Mouse (Mus musculus) cerebellum, postnatal 10 days (tissue): Measurements from ENCODE around the gene Gm15517.
"Not testable (repeated sequence)": the region's sequence is repeated elsewhere in the genome, so short reads cannot be mapped to it uniquely, and the experiment has no call there.

Experiments used
- DNase-seq, 2 experiments: peaks; one replicate each; pipeline ENCODE4 v3.0.0; 2021; ENCODE audit warnings: mixed read lengths in 2 of 2

Gene Gm15517

GRCm38 (mm10) chr7:44261147-44261546 lies at the start of gene Gm15517:
Gene Gm15517 (plus strand): TSS chr7:44261447.
- DNase-seq: no peak

GRCm38 (mm10) chr7:44215645-44216044 lies 45.6 kb upstream of the Gm15517 start, which contains the start of gene Klk1b5:
Gene Klk1b5 (plus strand): TSS chr7:44215945.
- DNase-seq: no peak

GRCm38 (mm10) chr7:44221601-44222000 lies 39.6 kb upstream of the Gm15517 start:
- DNase-seq: not testable (repeated sequence)

GRCm38 (mm10) chr7:44222335-44222734 lies 38.9 kb upstream of the Gm15517 start:
- not testable (repeated sequence) for DNase-seq

GRCm38 (mm10) chr7:44225076-44225475 lies 36.2 kb upstream of the Gm15517 start, which contains the start of gene Klk1:
Gene Klk1 (plus strand): TSS chr7:44225360.
- DNase-seq: no peak

- DNase-seq: no peak
These were observed 25.3 kb upstream of the Gm15517 start, which contains the start of gene Gm36864 for GRCm38 (mm10) chr7:44235909-44236308. Gene Gm36864 (plus strand): TSS chr7:44236177.

GRCm38 (mm10) chr7:44239913-44240312 lies 21.3 kb upstream of the Gm15517 start:
- no peak for DNase-seq

GRCm38 (mm10) chr7:44240712-44241111 lies 20.5 kb upstream of the Gm15517 start:
- no peak for DNase-seq

- no peak for DNase-seq
These were observed 20.1 kb upstream of the Gm15517 start for GRCm38 (mm10) chr7:44241163-44241562.

- no peak for DNase-seq
These were observed 17.2 kb upstream of the Gm15517 start for GRCm38 (mm10) chr7:44244080-44244479.

- DNase-seq: peak; percentile 98
These were observed 14.9 kb upstream of the Gm15517 start, which contains the start of the genes 1700028J19Rik and 2410002F23Rik for GRCm38 (mm10) chr7:44246055-44246983. Gene 1700028J19Rik (minus strand): TSS chr7:44246695. Gene 2410002F23Rik (plus strand): TSS chr7:44246722.

- peak in 1 of 2 experiments; percentile 72 for DNase-seq
These were observed 14.2 kb upstream of the Gm15517 start for GRCm38 (mm10) chr7:44246984-44247470.

- DNase-seq: no peak
These were observed 13.3 kb upstream of the Gm15517 start for GRCm38 (mm10) chr7:44247971-44248370.

GRCm38 (mm10) chr7:44249248-44249647 lies 12.0 kb upstream of the Gm15517 start:
- no peak for DNase-seq

GRCm38 (mm10) chr7:44250732-44251275 lies 10.4 kb upstream of the Gm15517 start:
- DNase-seq: peak in 1 of 2 experiments; percentile 26

- DNase-seq: peak in 1 of 2 experiments; percentile 26
These were observed 8.1 kb upstream of the Gm15517 start for GRCm38 (mm10) chr7:44253023-44253616.

GRCm38 (mm10) chr7:44254930-44255329 lies 6.3 kb upstream of the Gm15517 start:
- no peak for DNase-seq

- DNase-seq: no peak
These were observed 4.0 kb upstream of the Gm15517 start, which contains the start of gene Acp4 for GRCm38 (mm10) chr7:44257278-44257677. Gene Acp4 (minus strand): TSS chr7:44257378.

- no peak for DNase-seq
These were observed 837 bp upstream of the Gm15517 start for GRCm38 (mm10) chr7:44260410-44260809.

GRCm38 (mm10) chr7:44262791-44263643 lies 1.8 kb downstream of the Gm15517 start:
- DNase-seq: peak; percentile 98 to 99

- DNase-seq: no peak
These were observed 6.9 kb downstream of the Gm15517 start for GRCm38 (mm10) chr7:44268117-44268516.

GRCm38 (mm10) chr7:44269397-44269796 lies 8.2 kb downstream of the Gm15517 start:
- no peak for DNase-seq
